Mouse (Mus musculus) G1E (cell line): ENCODE results near the gene Cdipt. TPM values are rescaled to one million over a fixed set of nuclear protein-coding genes. Genes with fewer than 3 reads are reported as not detected.

Experiments used
- ATAC-seq: 2 replicates; pipeline ENCODE4 v1.8.0; 2016; ENCODE audit warnings: mild to moderate bottlenecking; ENCODE audit not compliant: insufficient number of reproducible peaks, poor library complexity, low FRiP score, severe bottlenecking; ENCODE audit errors: extremely low read depth
- DNase-seq: peaks from one replicate; pipeline ENCODE4 v3.0.0; 2012; ENCODE audit warnings: low spot score
- H3K27me3 ChIP-seq: 2 replicates; pipeline ENCODE4 v1.6.1; 2012; ENCODE audit warnings: mild to moderate bottlenecking, low read length, inconsistent platforms; ENCODE audit not compliant: insufficient read depth
- H3K36me3 ChIP-seq: replicated peaks from 2 replicates; pipeline ENCODE3; 2012; ENCODE audit warnings: mild to moderate bottlenecking, inconsistent platforms
- H3K4me1 ChIP-seq: 2 replicates; pipeline ENCODE4 v1.6.1; 2012; ENCODE audit warnings: low read depth, low read length, inconsistent platforms, mixed read lengths; ENCODE audit not compliant: insufficient read depth
- H3K4me3 ChIP-seq: 2 replicates; pipeline ENCODE4 v1.5.1; 2012; ENCODE audit warnings: low read depth, mild to moderate bottlenecking, inconsistent platforms, low read length, moderate library complexity, mixed read lengths
- H3K9me3 ChIP-seq: replicated peaks from 2 replicates; pipeline ENCODE4 v1.6.1; 2012; ENCODE audit warnings: inconsistent platforms
- CTCF ChIP-seq: IDR thresholded peaks from 2 replicates; pipeline ENCODE4 v1.5.1; 2012; ENCODE audit warnings: low read depth, low read length, inconsistent platforms, mixed read lengths
- GATA1 ChIP-seq: IDR thresholded peaks from 2 replicates; pipeline ENCODE4 v1.6.1; 2012; ENCODE audit warnings: borderline replicate concordance, low read length, inconsistent platforms, mixed read lengths
- GATA2 ChIP-seq: IDR thresholded peaks from 2 replicates; pipeline ENCODE4 v1.6.1; 2012; ENCODE audit warnings: low read depth, low read length, inconsistent platforms, borderline replicate concordance
- POLR2AphosphoS5 ChIP-seq: IDR thresholded peaks from 2 replicates; pipeline ENCODE4 v1.6.1; 2012; ENCODE audit warnings: low read depth, low read length, inconsistent platforms; ENCODE audit not compliant: insufficient replicate concordance
- TAL1 ChIP-seq: conservative IDR thresholded peaks from 2 replicates; pipeline ENCODE4 v1.6.1; 2012; ENCODE audit warnings: low read depth, low read length, inconsistent platforms, mixed read lengths
- polyA plus RNA-seq: library from polyadenylated mRNA; stranded (reverse); fragments of >175 nt; gene quantifications from 2 replicates; pipeline ENCODE4 v1.2.3, GENCODE M21; 2012
- total RNA-seq, 2 experiments: library from RNA; stranded (forward) in 1 of 2; stranded (reverse) in 1 of 2; fragments of 200-1000 nt in 1 of 2; fragments of >200 nt in 1 of 2; fragmentation: Nextera tagmentation in 1 of 2; gene quantifications; 2 replicates each; pipeline ENCODE4 v1.2.3; 2014 to 2017

The Cdipt gene
- total and polyA plus RNA-seq, 3 experiments, result 37.5 to 91.2 (median 63.8) TPM

DNA sequence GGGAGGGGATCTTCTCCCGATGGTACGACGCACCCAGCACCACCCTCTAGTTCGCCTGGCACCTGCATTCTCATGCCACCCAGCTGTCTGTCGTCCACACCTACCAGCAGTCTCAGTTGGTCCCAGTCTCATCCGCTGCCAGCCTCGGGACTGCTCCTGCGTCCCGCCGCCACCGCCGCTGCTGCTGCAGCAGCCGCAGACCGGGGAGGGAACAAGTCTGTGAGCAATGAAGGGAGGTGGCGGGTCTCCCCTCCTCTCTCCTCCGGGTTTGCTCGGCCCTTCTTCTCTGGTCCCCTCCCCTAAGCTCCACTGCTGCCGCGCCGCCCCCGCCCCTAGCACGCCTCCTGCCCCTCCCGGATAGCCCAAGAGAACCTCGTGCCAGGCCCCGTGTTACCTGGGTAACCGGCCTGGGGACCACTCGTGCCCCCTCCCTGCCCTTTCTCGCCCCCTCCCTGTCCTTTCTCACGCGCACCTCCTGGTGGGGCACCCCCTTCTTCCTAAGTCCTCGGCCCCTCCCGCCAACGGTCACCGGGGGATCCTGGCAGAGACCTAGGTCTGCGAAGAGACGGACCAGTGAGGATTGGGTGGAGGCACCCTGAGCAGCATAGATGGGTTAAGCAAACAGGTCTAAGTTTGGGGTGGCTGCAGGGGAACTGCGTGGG lies 45.3 kb downstream of the Cdipt start, which contains the start of the genes Gm42742 and Prrt2:
Gene Gm42742 (minus strand): TSS at position 197 of the 662 bp plus-strand sequence.
Gene Prrt2 (minus strand): TSS at position 311 of the 662 bp plus-strand sequence.
- Histone ChIP-seq H3K27me3 (no peaks in the 10 kb centered on the region), H3K9me3 (no peaks in the 10 kb centered on the region), H3K4me3 (peak within 1 kb of the TSS; percentile 77), H3K36me3 (peaks cover 73% of the 10 kb centered on the region), H3K4me1 (peaks cover 82% of the 10 kb centered on the region)
- DNase-seq, result peak; percentile 66
- no peak for ATAC-seq
- peak; percentile 85 for TF ChIP-seq POLR2AphosphoS5
- TF ChIP-seq GATA1, result no peak
- TF ChIP-seq TAL1, result no peak

- TF ChIP-seq POLR2AphosphoS5 (no peak), GATA2 (no peak), TAL1 (no peak), CTCF (no peak), GATA1 (no peak)
- peak overlapping the region; percentile 77; the same call in 1 of the 2 replicates for H3K4me3 ChIP-seq
- no peaks in the 10 kb centered on the region for H3K9me3 ChIP-seq
- H3K36me3 ChIP-seq, result peaks cover 72% of the 10 kb centered on the region
- DNase-seq, result no peak
- ATAC-seq, result no peak
- H3K4me1 ChIP-seq, result peaks cover 74% of the 10 kb centered on the region
- no peaks in the 10 kb centered on the region for H3K27me3 ChIP-seq
These were observed 46.1 kb downstream of the Cdipt start for GRCm38 (mm10) chr7:127021563-127022527.

DNA sequence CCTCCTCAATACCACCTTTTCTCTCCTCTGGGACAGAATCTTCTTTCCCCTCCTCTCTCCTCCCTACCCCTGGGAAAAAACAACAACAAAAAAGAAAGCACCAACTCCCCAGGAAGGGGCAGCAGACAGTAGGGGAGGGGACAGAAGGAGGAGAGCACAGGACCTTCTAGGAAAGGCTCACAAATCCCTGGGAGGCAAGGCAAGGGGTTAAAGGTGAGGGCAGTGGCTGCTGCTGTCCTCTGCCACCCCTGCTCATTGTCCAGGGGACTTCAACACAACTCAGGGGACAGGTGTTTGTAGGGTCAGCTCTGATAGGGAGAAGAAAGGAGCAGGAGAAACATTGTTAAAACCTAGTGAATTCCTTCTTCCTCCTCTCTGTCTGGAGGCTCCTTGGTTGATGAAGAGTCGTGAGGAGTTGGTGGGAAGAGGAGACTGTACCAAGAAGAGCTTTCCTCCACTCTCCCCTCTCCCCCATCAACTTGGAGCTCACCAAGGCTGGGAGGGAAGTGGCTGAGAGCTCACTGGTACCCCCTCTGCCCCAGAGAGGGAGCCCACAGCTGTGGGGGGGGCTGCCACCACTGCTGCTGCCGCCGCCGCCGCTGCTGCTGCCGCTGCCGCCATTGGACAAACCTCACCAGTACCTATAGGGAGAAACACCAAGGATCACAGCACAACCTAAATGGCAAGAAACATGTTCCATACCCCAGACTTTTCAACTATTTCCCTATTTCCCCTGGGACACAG lies 47.0 kb downstream of the Cdipt start:
- no peak for DNase-seq
- peak overlapping the region; percentile 77; the same call in 1 of the 2 replicates for H3K4me3 ChIP-seq
- no peak for ATAC-seq
- TF ChIP-seq GATA1 (no peak), TAL1 (no peak), POLR2AphosphoS5 (no peak), CTCF (no peak), GATA2 (no peak)
- peaks cover 75% of the 10 kb centered on the region for H3K36me3 ChIP-seq
- peaks cover 75% of the 10 kb centered on the region for H3K4me1 ChIP-seq
- H3K9me3 ChIP-seq, result no peaks in the 10 kb centered on the region
- H3K27me3 ChIP-seq, result no peaks in the 10 kb centered on the region

GRCm38 (mm10) chr7:127023272-127023691 lies 47.6 kb downstream of the Cdipt start:
- Histone ChIP-seq H3K36me3 (peaks cover 77% of the 10 kb centered on the region), H3K4me3 (peak overlapping the region; percentile 77), H3K4me1 (peaks cover 75% of the 10 kb centered on the region), H3K9me3 (no peaks in the 10 kb centered on the region), H3K27me3 (no peaks in the 10 kb centered on the region)
- ATAC-seq (no peak), DNase-seq (no peak)
- TF ChIP-seq TAL1, result no peak
- no peak for TF ChIP-seq CTCF
- no peak for TF ChIP-seq GATA2
- TF ChIP-seq GATA1, result no peak
- no peak for TF ChIP-seq POLR2AphosphoS5

DNA sequence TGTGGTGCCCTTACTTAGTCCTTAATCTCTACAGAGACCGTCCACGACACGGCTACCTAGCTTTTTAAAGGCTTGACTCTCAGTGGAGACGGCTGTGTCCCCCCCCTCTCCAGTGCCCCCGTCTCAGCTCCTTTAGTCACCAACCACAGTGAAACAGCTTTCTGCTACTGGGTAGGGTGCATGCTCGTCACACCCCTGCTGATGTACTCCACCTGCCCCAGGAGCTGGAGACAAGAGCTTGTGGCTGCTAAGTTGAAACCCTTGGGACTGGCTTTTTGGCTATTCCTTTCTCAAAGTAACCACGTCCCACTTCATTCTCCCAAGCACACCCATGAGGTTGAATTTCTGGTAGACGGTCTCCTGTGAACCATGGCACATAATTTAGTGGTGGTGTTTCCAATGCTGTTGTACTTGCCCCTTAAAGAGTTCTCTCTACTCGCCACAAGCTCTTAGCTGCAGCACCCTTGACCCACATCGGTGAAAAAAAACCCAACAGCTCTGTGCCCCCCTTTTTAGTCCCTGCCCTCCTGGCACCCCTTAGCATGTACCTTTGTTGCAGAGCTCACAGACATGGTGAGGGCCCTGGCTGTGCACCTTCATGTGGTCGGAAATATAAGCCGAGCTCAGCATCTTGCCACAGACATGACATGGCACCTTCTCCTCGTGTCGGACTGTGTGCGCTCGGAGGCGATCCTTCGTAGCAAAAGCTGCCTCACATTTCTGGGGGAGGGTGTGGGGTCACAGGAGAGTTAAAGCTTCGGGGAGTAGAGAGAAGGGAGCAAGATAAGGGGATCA lies 48.4 kb downstream of the Cdipt start:
- H3K4me3 ChIP-seq, result peak overlapping the region; percentile 77
- H3K9me3 ChIP-seq, result no peaks in the 10 kb centered on the region
- H3K36me3 ChIP-seq, result peaks cover 78% of the 10 kb centered on the region
- H3K4me1 ChIP-seq, result peaks cover 75% of the 10 kb centered on the region
- ATAC-seq (no peak), DNase-seq (no peak)
- H3K27me3 ChIP-seq, result no peaks in the 10 kb centered on the region
- TF ChIP-seq GATA2 (no peak), POLR2AphosphoS5 (no peak), GATA1 (no peak), CTCF (no peak), TAL1 (no peak)
